Mouse (Mus musculus) liver, postnatal 0 days (tissue): ENCODE data around the gene Dvl2.

Experiments used
- CTCF ChIP-seq: sonication (generic); IDR thresholded peaks from 2 replicates; pipeline ENCODE4 v1.5.1; 2016; ENCODE audit warnings: antibody characterized with exemption, low read depth
- EP300 ChIP-seq: IDR thresholded peaks from 2 replicates; pipeline ENCODE4 v1.6.1; 2016; ENCODE audit warnings: antibody characterized with exemption, low read depth, mild to moderate bottlenecking

DNA sequence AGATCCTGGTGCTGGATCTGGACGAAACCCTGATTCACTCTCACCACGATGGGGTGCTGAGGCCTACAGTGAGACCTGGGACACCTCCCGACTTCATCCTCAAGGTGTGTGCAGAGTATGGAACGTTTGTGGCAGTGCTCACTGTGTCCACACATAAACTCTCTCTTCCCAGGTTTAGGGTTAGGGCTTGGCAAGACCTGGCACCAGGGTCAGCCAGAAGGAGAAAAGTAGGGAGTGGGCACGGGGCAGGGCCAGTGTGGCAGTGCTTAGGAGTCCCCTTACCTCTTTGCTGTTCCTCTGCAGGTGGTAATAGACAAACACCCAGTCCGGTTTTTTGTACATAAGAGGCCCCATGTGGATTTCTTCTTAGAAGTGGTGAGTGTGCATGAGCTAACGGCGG, 16.0 kb upstream of the Dvl2 start:
- TF ChIP-seq CTCF (no peak), EP300 (no peak)
